Mouse (Mus musculus): ENCODE measurements around the gene Lrrc75a. TPM values are rescaled to one million over a fixed set of nuclear protein-coding genes. Genes with fewer than 3 reads are reported as not detected.
"Not testable (repeated sequence)": the region's sequence is repeated elsewhere in the genome, so short reads cannot be mapped to it uniquely, and the experiment has no call there.

Lrrc75a gene
- total RNA-seq (2022), result 10 to 100 TPM; 18.8 to 21.2 (median 19.8) TPM

DNA sequence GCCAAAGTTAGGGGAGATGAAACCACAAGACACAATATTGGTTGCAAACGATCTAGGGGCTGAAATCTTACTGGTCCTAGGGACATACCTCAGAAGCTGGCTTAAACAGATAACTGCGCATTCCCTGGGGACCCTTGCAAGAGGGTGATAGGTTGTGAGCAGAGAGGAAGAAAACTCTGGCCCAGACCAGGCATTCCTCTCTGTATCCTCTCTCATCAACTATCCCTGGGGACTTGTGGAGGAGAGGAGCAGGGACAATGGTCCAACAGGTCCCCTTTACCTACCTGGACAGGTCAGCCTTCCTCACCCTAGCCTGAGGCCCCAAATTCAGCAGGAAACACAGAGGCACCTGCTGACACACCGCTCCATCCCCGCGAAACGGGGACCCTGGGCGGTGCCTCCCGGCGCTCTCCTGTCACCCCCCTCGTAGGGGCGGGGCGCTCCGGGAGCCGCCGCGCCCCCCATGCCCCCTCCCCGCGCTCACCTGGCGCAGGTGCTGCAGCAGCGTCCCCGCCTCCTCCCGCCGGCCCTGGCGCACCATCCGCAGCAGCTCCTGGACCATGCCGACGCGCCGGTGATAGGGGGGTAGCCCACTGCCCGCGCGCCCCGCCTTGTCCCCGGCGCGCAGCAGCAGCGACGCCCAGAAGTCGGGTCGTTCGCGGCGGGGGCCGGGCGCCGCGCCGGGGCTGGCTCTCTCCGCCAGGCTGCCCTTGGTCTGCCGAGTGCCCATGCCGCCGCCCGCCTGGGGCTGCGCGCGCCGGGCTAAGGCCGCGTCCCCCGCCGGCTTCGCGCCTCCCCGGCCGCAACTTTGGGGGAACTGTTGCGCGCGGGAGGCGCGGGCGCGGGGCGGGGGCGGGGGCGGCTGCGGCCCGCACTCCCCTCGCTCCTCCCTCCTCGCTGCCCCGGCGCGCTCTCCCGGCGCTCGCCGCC lies at the start of gene Lrrc75a:
Gene Lrrc75a, minus strand, starts transcription at position 863 of the 930 bp plus-strand sequence.
- DNase-seq (ENCODE audit: low spot score in 2 of 2), result no peak

DNA sequence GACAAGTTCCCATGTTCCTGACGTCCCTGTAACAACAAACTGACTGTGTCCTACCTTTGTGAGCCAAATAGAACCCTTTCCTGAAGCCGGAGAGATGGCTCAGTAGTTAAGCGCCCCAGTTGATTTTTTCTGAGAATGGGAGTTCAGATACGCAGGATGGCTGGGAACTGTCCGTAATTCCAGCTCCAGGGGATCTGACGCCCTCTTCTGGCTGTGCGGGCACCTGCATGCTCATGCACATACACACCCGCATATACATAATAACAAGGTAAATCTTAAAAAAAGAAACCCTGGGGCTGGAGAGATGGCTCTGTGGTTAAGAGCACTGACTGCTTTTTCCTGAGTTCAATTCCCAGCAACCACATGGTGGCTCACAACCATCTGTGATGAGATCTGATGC lies 46.8 kb upstream of the Lrrc75a start:
- DNase-seq (ENCODE audit: low spot score in 2 of 2), result no peak

- DNase-seq (ENCODE audit: low spot score in 2 of 2), result no peak
Measured at GRCm38 (mm10) chr11:62693299-62694184, 45.2 kb upstream of the Lrrc75a start.

DNA sequence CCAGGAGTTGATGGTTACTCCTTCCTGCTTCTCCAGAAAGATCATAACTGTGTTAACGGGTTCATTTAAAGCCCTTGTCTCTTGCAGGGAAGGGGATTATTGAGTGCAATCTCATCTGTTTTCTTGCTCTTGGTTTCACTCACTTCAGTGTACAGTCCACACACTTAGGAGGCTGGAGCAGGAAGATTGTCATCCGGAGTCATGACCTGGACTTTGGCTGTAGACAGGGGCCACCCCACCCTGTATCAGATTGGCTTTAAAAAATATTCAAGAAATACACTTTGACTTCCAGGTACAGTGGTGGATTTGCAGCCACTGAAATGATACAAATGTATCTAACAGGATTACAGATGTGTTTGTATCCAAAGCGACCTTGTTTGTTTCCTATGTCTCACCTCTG lies 43.3 kb upstream of the Lrrc75a start:
- DNase-seq (ENCODE audit: low spot score in 2 of 2), result no peak

DNA sequence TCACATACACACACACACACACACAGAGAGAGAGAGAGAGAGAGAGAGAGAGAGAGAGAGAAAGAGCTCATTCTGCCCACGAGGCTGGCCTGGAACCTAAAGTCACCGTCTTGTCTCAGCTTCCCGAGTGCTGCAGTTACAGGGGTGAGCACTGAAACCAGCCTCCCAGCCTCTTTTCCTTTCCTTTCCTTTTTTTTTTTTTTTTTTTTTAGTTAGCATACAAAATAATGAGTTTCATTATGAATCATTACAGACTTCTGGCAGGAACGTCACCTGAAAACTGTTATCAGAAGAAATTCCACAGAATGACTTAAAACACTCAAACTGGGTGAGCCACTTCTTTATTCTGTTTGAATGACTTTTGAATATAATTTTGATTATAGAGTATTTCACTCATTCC lies 31.6 kb upstream of the Lrrc75a start:
- no peak for DNase-seq (ENCODE audit: low spot score in 2 of 2)

DNA sequence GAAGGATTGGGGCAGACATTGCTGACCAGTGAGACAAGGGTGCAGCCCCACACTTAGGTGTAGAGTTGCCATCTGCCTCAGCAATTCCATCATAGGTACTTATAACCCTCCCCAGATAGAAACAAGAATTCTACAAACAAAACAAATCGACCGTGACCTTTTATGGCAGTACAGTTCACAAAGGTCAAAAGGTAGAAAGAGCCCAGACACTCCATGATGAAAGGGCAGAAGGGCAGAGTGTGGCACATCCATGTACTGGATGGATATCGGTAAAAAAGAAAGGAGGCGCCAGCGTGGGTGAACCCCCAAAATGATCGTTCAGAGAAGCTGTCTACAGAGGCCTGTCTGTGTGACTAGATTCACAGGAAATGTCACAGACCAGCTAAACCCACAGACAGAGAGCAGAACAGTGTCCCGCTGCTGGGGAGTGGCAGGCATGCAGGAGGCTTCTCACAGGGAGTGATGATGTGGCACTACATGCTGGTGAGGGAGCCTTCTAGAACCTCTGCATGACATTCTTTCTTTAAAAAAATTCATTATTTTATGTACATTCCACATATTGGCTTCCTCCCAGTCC lies 30.5 kb upstream of the Lrrc75a start:
- no peak for DNase-seq (ENCODE audit: low spot score in 2 of 2)

- no peak for DNase-seq (ENCODE audit: low spot score in 2 of 2)
Measured at GRCm38 (mm10) chr11:62676290-62676596, 27.9 kb upstream of the Lrrc75a start.

GRCm38 (mm10) chr11:62675480-62676289 lies 27.4 kb upstream of the Lrrc75a start:
- DNase-seq (ENCODE audit: low spot score in 2 of 2), result peak; percentile 26 to 58

DNA sequence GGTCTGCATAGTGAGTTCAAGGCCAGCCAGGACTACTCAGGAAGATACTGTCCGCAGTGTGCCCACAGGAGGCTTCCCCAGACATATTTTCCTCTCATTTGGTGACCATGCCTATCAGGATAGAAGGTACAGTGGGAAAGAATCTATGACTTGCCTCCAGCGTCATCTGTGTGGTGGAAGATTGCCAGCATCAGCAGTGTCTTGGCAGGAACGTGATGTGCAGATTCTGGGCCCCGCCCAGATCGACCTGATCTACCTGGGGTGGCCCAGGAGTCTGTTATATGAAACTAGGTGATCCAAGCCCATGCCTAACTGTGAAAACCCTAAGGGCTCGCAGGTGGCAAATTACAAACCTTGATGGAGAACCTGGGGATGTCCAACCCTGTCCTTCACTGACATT lies 21.7 kb upstream of the Lrrc75a start:
- DNase-seq (ENCODE audit: low spot score in 2 of 2), result no peak

- DNase-seq (ENCODE audit: low spot score in 2 of 2), result peak; percentile 46 to 85
Measured at GRCm38 (mm10) chr11:62669471-62669870, 21.1 kb upstream of the Lrrc75a start.

- DNase-seq (ENCODE audit: low spot score in 2 of 2), result no peak
Measured at GRCm38 (mm10) chr11:62668986-62669385, 20.7 kb upstream of the Lrrc75a start.

GRCm38 (mm10) chr11:62664250-62664649 lies 15.9 kb upstream of the Lrrc75a start:
- no peak for DNase-seq (ENCODE audit: low spot score in 2 of 2)

GRCm38 (mm10) chr11:62660885-62661284 lies 12.6 kb upstream of the Lrrc75a start:
- DNase-seq (ENCODE audit: low spot score in 2 of 2), result no peak

GRCm38 (mm10) chr11:62652080-62652479 lies 3.8 kb upstream of the Lrrc75a start:
- DNase-seq (ENCODE audit: low spot score in 2 of 2), result no peak

DNA sequence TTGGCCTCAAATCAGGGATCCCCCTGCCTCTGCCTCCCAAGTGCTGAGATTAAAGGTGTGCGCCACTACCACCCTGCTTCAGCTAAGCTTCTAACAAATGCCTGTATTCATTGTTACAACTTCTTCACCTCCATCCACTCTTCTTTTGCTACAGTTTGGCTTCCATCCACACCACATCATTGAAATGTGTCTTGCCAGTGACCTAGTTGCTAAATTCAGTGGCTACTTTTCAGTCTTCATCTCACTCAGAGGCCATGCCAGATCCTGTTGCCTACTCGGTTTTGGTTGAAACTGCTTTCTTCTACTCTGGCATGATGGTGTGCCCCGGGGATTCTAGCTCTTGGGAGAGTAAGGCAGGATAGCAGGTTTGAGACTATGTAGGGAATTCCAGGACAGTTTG lies 3.2 kb upstream of the Lrrc75a start:
- no peak for DNase-seq (ENCODE audit: low spot score in 2 of 2)

DNA sequence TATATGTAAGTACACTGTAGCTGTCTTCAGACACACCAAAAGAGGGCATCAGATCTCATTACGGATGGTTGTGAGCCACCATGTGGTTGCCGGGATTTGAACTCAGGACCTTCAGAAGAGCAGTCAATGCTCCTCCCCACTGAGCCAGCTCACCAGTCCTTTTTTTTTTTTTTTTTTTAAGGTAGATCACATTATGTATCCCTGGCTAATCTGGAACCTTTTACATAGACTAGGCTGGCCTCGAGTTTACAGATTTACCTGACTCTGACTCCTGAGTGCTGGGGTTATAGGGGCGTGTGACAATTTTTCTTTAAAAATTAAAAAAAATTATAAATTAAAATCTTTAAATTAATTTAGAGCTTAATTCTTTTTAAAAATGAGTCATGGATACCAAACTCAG lies 1.5 kb upstream of the Lrrc75a start:
- not testable (repeated sequence) for DNase-seq (ENCODE audit: low spot score in 2 of 2)

- peak; percentile 74 to 78 for DNase-seq (ENCODE audit: low spot score in 2 of 2)
Measured at GRCm38 (mm10) chr11:62648591-62649391, 468 bp upstream of the Lrrc75a start, which contains the start of gene Mmgt2. Gene Mmgt2 (plus strand): TSS chr11:62648664.

- no peak for DNase-seq (ENCODE audit: low spot score in 2 of 2)
Measured at GRCm38 (mm10) chr11:62646958-62647515, 1.3 kb downstream of the Lrrc75a start.

- no peak for DNase-seq (ENCODE audit: low spot score in 2 of 2)
Measured at GRCm38 (mm10) chr11:62646495-62646843, 1.9 kb downstream of the Lrrc75a start.
